Mouse (Mus musculus) forebrain, embryonic 12.5 days (tissue): ENCODE results near the gene Zmym4. TPM values are rescaled to one million over a fixed set of nuclear protein-coding genes. Genes with fewer than 3 reads are reported as not detected.
"Not testable (repeated sequence)": the region's sequence is repeated elsewhere in the genome, so short reads cannot be mapped to it uniquely, and the experiment has no call there.

Experiments used
- ATAC-seq: fragments of 200-750 bp; cut with Nextera tagmentation; 2 replicates; pipeline ENCODE4 v1.8.0; 2017; ENCODE audit warnings: moderate TSS enrichment; ENCODE audit not compliant: low FRiP score
- H3K27ac ChIP-seq: fragments of 300-500 bp; sonication (generic); 2 replicates; pipeline ENCODE4 v1.5.1; 2016; ENCODE audit warnings: mild to moderate bottlenecking
- H3K27me3 ChIP-seq: fragments of 300-500 bp; sonication (generic); 2 replicates; pipeline ENCODE4 v1.6.1; 2016; ENCODE audit warnings: mild to moderate bottlenecking
- H3K36me3 ChIP-seq: fragments of 300-500 bp; sonication (generic); replicated peaks from 2 replicates; pipeline ENCODE4 v1.6.1; 2016; ENCODE audit warnings: mild to moderate bottlenecking
- H3K4me1 ChIP-seq: fragments of 300-500 bp; sonication (generic); 2 replicates; pipeline ENCODE4 v1.6.1; 2016
- H3K4me2 ChIP-seq: fragments of 300-500 bp; sonication (generic); 2 replicates; pipeline ENCODE4 v1.6.1; 2016; ENCODE audit warnings: mild to moderate bottlenecking, moderate library complexity
- H3K4me3 ChIP-seq: fragments of 300-500 bp; sonication (generic); replicated peaks from 2 replicates; pipeline ENCODE4 v1.5.1; 2016; ENCODE audit warnings: mild to moderate bottlenecking
- H3K9ac ChIP-seq: fragments of 300-500 bp; sonication (generic); 2 replicates; pipeline ENCODE4 v1.6.1; 2016; ENCODE audit warnings: mild to moderate bottlenecking
- H3K9me3 ChIP-seq: fragments of 300-500 bp; sonication (generic); 2 replicates; pipeline ENCODE4 v1.6.1; 2016
- WGBS: fragments of 180-500 bp; shearing (Covaris S2); methylation state at CpG from one replicate; pipeline ENCODE4 v1.1.7; 2016; 5-methylcytosine and 5-hydroxymethylcytosine counted together
- polyA plus RNA-seq: library from polyadenylated mRNA; unstranded; fragments of >200 nt; fragmentation: Nextera tagmentation; extraction: Ambion mirVana; gene quantifications from 2 replicates; pipeline ENCODE4 v1.2.1, GENCODE M21; 2016

Zmym4 gene
- polyA plus RNA-seq, 1 experiment from 2014 or later = 48.1 TPM

DNA sequence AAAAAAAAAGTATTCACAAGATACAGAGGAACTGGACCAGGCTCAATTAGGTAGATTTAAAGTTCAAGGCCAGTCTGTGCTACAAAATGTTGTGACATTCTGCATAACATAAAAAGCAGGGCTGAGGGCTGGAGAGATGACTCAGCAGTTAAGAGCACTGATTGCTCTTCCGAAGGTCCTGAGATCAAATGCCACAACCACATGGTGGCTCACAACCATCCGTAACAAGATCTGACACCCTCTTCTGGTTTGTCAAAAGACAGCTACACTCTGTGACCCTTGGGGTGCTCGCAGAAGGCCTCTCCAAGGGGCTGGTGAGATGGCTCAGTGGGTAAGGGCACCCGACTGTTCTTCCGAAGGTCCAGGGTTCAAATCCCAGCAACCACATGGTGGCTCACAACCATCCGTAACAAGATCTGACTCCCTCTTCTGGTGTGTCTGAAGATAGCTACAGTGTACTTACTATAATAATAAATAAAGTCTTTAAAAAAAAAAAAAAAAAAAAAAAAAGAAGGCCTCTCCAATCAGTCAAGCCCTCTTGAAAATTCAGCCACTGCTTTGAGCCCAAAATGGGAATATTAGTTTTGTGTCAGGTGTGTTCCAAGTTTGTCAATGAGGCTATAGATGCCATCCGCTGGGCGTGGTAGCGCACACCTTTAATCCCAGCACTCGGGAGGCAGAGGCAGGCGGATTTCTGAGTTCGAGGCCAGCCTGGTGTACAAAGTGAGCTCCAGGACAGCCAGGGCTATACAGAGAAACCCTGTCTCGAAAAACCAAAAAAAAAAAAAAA lies 16.0 kb upstream of the Zmym4 start:
- not testable (repeated sequence) for H3K4me2 ChIP-seq, H3K4me1 ChIP-seq, H3K9ac ChIP-seq, H3K36me3 ChIP-seq, H3K27me3 ChIP-seq, H3K4me3 ChIP-seq, H3K9me3 ChIP-seq, ATAC-seq, H3K27ac ChIP-seq
- WGBS = 89% methylated on average over 13 of the region's 13 CpGs

- no peak for ATAC-seq
- no peaks in the 10 kb centered on the region for H3K27me3 ChIP-seq
- H3K27ac ChIP-seq = no peak overlapping the region
- no peak overlapping the region for H3K4me2 ChIP-seq
- no peak overlapping the region for H3K4me3 ChIP-seq
- H3K9ac ChIP-seq = no peak overlapping the region
- no peaks in the 10 kb centered on the region for H3K9me3 ChIP-seq
- no peaks in the 10 kb centered on the region for H3K36me3 ChIP-seq
- 71% methylated on average over 3 of the region's 3 CpGs for WGBS
- no peaks in the 10 kb centered on the region for H3K4me1 ChIP-seq
These were observed 15.4 kb upstream of the Zmym4 start for GRCm38 (mm10) chr4:126983321-126983720.

DNA sequence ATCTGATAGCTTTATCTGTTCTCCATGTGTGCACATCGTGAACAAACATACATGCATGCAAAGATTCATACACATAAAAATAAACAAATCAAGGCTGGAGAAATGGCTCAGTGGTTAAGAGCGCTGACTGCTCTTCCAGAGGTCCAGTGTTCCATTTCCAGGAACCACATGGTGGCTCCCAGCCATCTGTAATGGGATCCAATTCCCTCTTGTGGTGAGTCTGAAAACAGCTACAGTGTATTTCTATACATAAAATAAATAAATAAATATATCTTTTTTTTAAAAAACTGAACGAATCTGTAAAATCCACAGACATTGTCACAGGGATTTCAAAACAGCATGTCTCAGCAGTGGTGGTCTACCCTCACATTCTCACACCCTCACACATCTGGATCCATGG lies 10.8 kb upstream of the Zmym4 start:
- Histone ChIP-seq H3K4me1 (no peaks in the 10 kb centered on the region), H3K4me2 (no peak overlapping the region), H3K27ac (no peak overlapping the region), H3K9ac (no peak overlapping the region), H3K27me3 (no peaks in the 10 kb centered on the region), H3K4me3 (no peak overlapping the region), H3K9me3 (no peaks in the 10 kb centered on the region), H3K36me3 (no peaks in the 10 kb centered on the region)
- ATAC-seq = no peak
- WGBS = 89% methylated on average over 3 of the region's 3 CpGs

- Histone ChIP-seq H3K27me3 (no peaks in the 10 kb centered on the region), H3K4me2 (no peak overlapping the region), H3K36me3 (no peaks in the 10 kb centered on the region), H3K9ac (no peak overlapping the region), H3K4me3 (no peak overlapping the region), H3K4me1 (no peaks in the 10 kb centered on the region), H3K27ac (no peak overlapping the region), H3K9me3 (no peaks in the 10 kb centered on the region)
- no peak for ATAC-seq
These were observed 9.5 kb upstream of the Zmym4 start for GRCm38 (mm10) chr4:126977467-126977866.

GRCm38 (mm10) chr4:126967241-126967863 lies 583 bp downstream of the Zmym4 start:
- WGBS = 2% methylated on average over 25 of the region's 53 CpGs
- ATAC-seq = peak; percentile 15
- H3K27ac ChIP-seq = peak overlapping the region; percentile 99
- peak overlapping the region; percentile 97 for H3K9ac ChIP-seq
- no peaks in the 10 kb centered on the region for H3K36me3 ChIP-seq
- peaks cover 5% of the 10 kb centered on the region for H3K4me1 ChIP-seq
- no peaks in the 10 kb centered on the region for H3K27me3 ChIP-seq
- H3K9me3 ChIP-seq = no peaks in the 10 kb centered on the region
- peak overlapping the region; percentile 76 for H3K4me2 ChIP-seq
- peak overlapping the region; percentile 97 for H3K4me3 ChIP-seq

DNA sequence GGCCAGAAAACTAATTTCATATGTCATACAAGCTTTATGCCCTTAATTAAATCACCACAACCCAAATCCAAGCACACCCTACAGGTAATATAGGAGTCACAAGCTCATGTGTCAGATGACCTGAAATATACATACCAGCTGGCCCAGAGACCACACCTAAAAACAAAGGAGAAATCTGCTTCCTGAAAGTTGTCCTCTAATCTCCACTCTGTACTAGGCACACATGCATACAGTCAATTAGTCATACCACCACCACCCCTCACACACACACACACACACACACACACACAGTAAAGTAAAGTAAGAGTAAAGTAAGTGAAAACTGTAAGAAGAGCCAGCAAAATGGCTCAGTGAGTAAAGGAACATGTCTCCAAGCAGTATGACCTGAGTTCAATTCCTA lies 9.3 kb downstream of the Zmym4 start:
- Histone ChIP-seq H3K27me3 (no peaks in the 10 kb centered on the region), H3K27ac (no peak overlapping the region), H3K36me3 (0 out of 2 replicates have a peak, but pooled peaks cover 6% of the 10 kb centered on the region), H3K9me3 (no peaks in the 10 kb centered on the region), H3K9ac (no peak overlapping the region), H3K4me3 (no peak overlapping the region), H3K4me2 (no peak overlapping the region), H3K4me1 (peaks cover 4% of the 10 kb centered on the region)
- ATAC-seq = no peak

- 0 out of 2 replicates have a peak, but pooled peaks cover 6% of the 10 kb centered on the region for H3K36me3 ChIP-seq
- no peak overlapping the region for H3K9ac ChIP-seq
- H3K27ac ChIP-seq = no peak overlapping the region
- no peaks in the 10 kb centered on the region for H3K9me3 ChIP-seq
- no peak for ATAC-seq
- WGBS = 89% methylated on average over 2 of the region's 2 CpGs
- no peak overlapping the region for H3K4me3 ChIP-seq
- H3K4me1 ChIP-seq = peaks cover 4% of the 10 kb centered on the region
- no peak overlapping the region for H3K4me2 ChIP-seq
- no peaks in the 10 kb centered on the region for H3K27me3 ChIP-seq
These were observed 9.7 kb downstream of the Zmym4 start for GRCm38 (mm10) chr4:126958261-126958660.

DNA sequence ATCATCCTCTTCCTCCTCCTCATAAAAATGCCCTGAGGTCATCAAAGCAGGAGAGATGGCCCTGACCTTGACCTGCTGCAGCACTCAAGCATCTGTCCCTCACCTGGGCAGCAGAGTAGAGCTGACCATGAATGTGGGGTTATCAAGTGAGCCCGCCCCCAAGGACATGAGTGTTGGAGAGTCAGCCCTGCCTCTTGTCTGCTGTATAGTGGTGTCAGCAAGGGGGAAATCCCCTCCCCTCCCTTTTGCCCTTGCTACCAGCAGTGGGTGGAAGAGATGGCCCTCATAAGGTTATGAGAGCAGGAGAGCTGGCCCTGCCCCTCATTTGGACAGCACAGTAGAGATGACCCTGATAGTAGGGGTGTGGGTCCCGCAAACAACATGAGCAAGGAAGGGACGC lies 10.5 kb downstream of the Zmym4 start:
- WGBS = 98% methylated on average over 3 of the region's 3 CpGs
- Histone ChIP-seq H3K4me2 (no peak overlapping the region), H3K4me3 (no peak overlapping the region), H3K27me3 (no peaks in the 10 kb centered on the region), H3K4me1 (peaks cover 4% of the 10 kb centered on the region), H3K9ac (no peak overlapping the region), H3K9me3 (no peaks in the 10 kb centered on the region), H3K27ac (no peak overlapping the region), H3K36me3 (0 out of 2 replicates have a peak, but pooled peaks cover 6% of the 10 kb centered on the region)
- no peak for ATAC-seq

GRCm38 (mm10) chr4:126950801-126951200 lies 17.1 kb downstream of the Zmym4 start:
- H3K9me3 ChIP-seq, H3K9ac ChIP-seq, ATAC-seq, H3K4me3 ChIP-seq, H3K4me2 ChIP-seq, H3K27ac ChIP-seq, H3K27me3 ChIP-seq, H3K4me1 ChIP-seq: not testable (repeated sequence)
- 88% methylated on average over 4 of the region's 4 CpGs for WGBS
- peaks cover 13% of the 10 kb centered on the region; the same call in 1 of the 2 replicates for H3K36me3 ChIP-seq

DNA sequence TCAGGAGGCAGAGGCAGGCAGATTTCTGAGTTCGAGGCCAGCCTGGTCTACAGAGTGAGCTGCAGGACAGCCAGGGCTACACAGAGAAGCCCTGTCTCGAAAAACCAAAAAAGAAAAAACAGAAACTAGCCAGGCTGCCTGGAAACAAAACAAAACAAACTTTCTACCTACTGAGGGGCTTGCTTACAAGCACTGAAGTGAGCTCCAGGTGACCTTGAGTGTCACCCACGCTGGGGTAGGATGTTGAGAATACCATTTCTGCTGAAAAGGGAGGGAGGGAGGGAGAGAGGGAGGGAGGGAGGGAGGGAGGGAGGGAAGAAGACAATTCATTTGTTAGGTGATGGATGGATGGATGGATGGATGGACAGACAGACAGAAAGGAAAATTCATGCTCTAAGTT lies 24.5 kb downstream of the Zmym4 start:
- whole genome bisulfite sequencing = 96% methylated on average over 3 of the region's 3 CpGs
- Histone ChIP-seq H3K36me3 (peaks cover 33% of the 10 kb centered on the region), H3K4me1 (no peaks in the 10 kb centered on the region), H3K9me3 (no peaks in the 10 kb centered on the region), H3K9ac (no peak overlapping the region), H3K4me3 (no peak overlapping the region), H3K27ac (no peak overlapping the region), H3K4me2 (no peak overlapping the region), H3K27me3 (no peaks in the 10 kb centered on the region)
- ATAC-seq = no peak

GRCm38 (mm10) chr4:126942846-126943245 lies 25.1 kb downstream of the Zmym4 start:
- Histone ChIP-seq H3K9ac (no peak overlapping the region), H3K27ac (no peak overlapping the region), H3K36me3 (peaks cover 33% of the 10 kb centered on the region), H3K4me2 (no peak overlapping the region), H3K4me1 (no peaks in the 10 kb centered on the region), H3K4me3 (no peak overlapping the region), H3K9me3 (no peaks in the 10 kb centered on the region), H3K27me3 (no peaks in the 10 kb centered on the region)
- ATAC-seq = no peak
- 95% methylated on average over 3 of the region's 3 CpGs for WGBS

DNA sequence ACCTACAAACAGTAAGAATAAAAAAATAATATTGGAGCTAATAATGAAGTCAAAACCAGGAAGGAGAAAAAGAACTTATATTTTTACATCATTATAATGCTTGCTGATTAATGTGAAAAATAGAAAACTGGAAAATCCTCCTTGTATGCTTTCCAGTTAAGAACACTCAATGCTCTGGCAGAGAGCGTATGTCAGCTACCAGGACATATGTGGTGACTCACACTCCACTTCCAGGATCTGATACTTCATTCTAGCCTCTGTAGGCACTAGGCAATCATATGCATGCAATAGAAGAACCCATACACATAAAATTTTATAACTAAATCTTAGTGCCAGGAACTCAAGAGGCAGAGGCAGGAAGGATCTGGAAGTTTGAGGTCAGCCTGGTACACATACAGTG lies 40.2 kb downstream of the Zmym4 start:
- no peak overlapping the region for H3K4me2 ChIP-seq
- no peaks in the 10 kb centered on the region for H3K9me3 ChIP-seq
- 97% methylated on average over 1 of the region's 1 CpGs for WGBS
- ATAC-seq = no peak
- no peak overlapping the region for H3K4me3 ChIP-seq
- no peak overlapping the region for H3K9ac ChIP-seq
- H3K4me1 ChIP-seq = no peaks in the 10 kb centered on the region
- H3K36me3 ChIP-seq = peaks cover 10% of the 10 kb centered on the region
- no peak overlapping the region for H3K27ac ChIP-seq
- H3K27me3 ChIP-seq = no peaks in the 10 kb centered on the region

DNA sequence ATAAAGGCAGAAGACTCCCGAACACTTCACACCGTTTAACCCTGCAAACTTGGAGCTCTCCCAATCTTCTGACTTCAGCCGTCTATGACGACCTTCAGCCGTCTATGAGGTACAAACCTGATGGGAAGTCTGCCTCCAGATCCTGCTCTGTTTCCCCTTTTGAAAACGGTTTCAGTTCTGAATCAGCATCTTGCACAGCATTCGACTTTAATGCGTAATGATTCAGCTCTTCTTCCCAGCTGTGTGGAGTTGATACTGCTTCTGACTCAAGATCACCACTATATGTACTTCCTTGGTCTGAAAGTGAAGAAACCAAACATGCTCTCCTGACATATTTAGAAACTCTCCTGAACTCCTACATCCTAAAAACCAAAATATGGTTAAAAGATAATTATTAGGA lies 78.1 kb downstream of the Zmym4 start:
- H3K9me3 ChIP-seq = no peaks in the 10 kb centered on the region
- no peak overlapping the region for H3K4me2 ChIP-seq
- H3K4me3 ChIP-seq = no peak overlapping the region
- no peak for ATAC-seq
- no peaks in the 10 kb centered on the region for H3K27me3 ChIP-seq
- H3K36me3 ChIP-seq = peaks cover 64% of the 10 kb centered on the region
- WGBS = 95% methylated on average over 8 of the region's 8 CpGs
- H3K4me1 ChIP-seq = no peaks in the 10 kb centered on the region
- H3K27ac ChIP-seq = no peak overlapping the region
- H3K9ac ChIP-seq = no peak overlapping the region
